Mouse (Mus musculus): ENCODE measurements around the gene Gm21767. TPM values are rescaled to one million over a fixed set of nuclear protein-coding genes. Genes with fewer than 3 reads are reported as not detected.
"Not testable (repeated sequence)": the region's sequence is repeated elsewhere in the genome, so short reads cannot be mapped to it uniquely, and the experiment has no call there.

Gene Gm21767
- polyA plus RNA-seq (2016; fragmentation: Nextera tagmentation; extraction: Ambion mirVana) = not detected in 2 replicates

DNA sequence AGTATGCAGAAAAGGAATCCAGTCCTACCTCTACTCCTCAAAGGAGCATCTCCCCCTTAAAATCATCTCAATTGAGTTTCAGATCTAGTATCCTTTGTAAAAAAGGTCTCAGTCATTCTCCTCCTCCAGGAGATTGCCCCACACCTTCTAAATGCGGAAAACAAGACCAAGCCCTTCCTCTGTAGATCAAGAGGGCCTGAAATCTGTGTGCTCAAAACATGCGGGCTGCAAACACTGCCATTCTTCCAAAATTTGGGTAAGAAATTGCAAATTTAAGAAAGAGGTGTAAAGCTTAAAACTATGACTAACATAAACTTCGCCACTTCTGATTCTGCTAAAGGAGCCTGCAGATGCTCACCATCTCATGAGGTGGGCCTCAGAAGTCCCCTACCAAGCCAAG, at the start of gene Gm21767:
TSS of gene Gm21767 (plus strand) at position 301 of the 400 bp plus-strand sequence.
- not testable (repeated sequence) for H3K9me3 ChIP-seq; H3K27me3 ChIP-seq (ENCODE audit: insufficient read depth, poor library complexity, severe bottlenecking); H3K4me3 ChIP-seq; H3K36me3 ChIP-seq; H3K4me1 ChIP-seq (replicated peaks); DNase-seq (ENCODE audit: low spot score); H3K27ac ChIP-seq
- no CpG with 5 or more reads among the region's 3 CpGs for WGBS
